Mouse (Mus musculus): ENCODE measurements around the gene Creg2. TPM values are rescaled to one million over a fixed set of nuclear protein-coding genes. Genes with fewer than 3 reads are reported as not detected.

Creg2 gene
- 0.59 and 2.7 TPM in 2 replicates for polyA plus RNA-seq (2015; fragmentation: Nextera tagmentation; extraction: Ambion mirVana)

GRCm38 (mm10) chr1:39651241-39651548 lies at the start of gene Creg2:
Creg2 (minus strand) TSS chr1:39651474.

GRCm38 (mm10) chr1:39577253-39577705 lies 74.0 kb downstream of the Creg2 start, which contains the start of gene Rnf149:
Rnf149 (minus strand) TSS chr1:39577405.

Other genes with a start within 250 kb of the Creg2 start
- gene Tbc1d8, start 172.7 kb downstream of the Creg2 start, polyA plus RNA-seq (2015; fragmentation: Nextera tagmentation; extraction: Ambion mirVana), result 5.4 and 5.7 TPM in 2 replicates
- 15.5 and 18.5 TPM in 2 replicates for gene Cnot11, start 116.5 kb downstream of the Creg2 start, polyA plus RNA-seq (2015; fragmentation: Nextera tagmentation; extraction: Ambion mirVana)
- gene Rnf149, start 74.1 kb downstream of the Creg2 start, polyA plus RNA-seq (2015; fragmentation: Nextera tagmentation; extraction: Ambion mirVana), result 40.2 and 61.6 TPM in 2 replicates
- gene Rfx8, start 69.5 kb upstream of the Creg2 start, polyA plus RNA-seq (2015; fragmentation: Nextera tagmentation; extraction: Ambion mirVana), result 0.30 and 0.59 TPM in 2 replicates
- gene Gm3646, start 153.9 kb upstream of the Creg2 start, polyA plus RNA-seq (2015; fragmentation: Nextera tagmentation; extraction: Ambion mirVana), result 0.60 TPM in 1 of 2 replicates, not detected in the other
- gene Map4k4, start 249.4 kb upstream of the Creg2 start, polyA plus RNA-seq (2015; fragmentation: Nextera tagmentation; extraction: Ambion mirVana), result 14.6 and 18.1 TPM in 2 replicates